Mouse (Mus musculus): ENCODE data around the gene Mdga2.

The Mdga2 gene

GRCm38 (mm10) chr12:66648605-66649552 is 573.5 kb downstream of the Mdga2 start:
- no peak for DNase-seq

DNA sequence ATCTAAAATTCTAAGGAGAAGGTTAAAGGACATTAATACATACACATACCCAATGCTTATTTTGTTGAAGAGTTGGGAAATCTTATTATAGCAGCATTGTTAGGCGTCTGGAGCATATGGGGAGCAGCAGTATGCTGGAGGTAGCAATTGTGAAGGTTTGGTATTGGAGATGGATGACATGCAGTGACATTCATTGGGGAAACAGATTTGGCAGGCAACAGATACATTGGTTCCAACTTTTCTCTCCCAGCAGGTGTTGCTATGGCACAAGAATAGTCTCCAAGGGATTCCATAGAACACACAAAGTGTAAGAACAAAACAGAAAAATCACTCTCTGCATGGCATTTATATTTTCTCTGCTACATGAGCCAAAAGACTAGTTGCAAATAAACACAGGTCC is 581.9 kb downstream of the Mdga2 start:
- no peak for DNase-seq

DNA sequence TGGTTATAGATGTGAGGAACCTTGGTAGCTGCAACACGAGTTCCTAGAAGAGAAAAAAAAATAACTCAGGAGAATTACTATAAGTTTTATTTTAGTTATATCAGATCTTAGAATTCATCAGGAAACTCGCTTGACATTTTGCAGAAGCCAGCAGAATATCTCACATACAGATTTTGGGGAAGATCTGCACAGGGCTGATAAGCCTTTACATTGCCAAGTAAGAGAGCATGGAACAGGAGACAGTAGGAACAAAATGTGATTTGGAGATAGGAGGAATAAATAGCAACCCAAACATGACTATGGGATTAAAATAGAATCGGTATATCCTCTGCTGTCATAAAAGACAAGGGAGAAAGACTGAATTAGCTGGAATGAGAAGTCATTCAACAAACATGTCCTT is 602.4 kb downstream of the Mdga2 start:
- DNase-seq, result no peak

- DNase-seq, result no peak
Observed at GRCm38 (mm10) chr12:66591617-66592230, 630.6 kb downstream of the Mdga2 start.

DNA sequence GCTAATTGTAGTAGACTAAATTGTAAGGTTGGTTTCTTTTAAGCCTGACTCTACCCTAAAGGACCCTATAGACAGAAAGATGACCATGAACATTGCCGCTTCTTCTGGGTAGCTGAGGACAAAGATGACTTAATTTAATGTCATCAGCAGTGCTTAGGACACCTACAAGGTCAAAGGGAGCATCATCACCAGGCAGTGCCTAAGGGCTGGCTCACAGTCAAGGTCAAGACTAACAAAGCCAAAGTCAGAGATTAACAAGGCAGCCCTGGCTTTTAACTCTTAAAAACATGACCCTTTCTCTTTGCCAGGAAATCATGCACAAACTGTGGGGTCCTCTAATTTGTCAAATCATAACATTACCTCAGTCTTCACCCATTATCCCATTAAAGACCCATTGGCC is 657.0 kb downstream of the Mdga2 start:
- DNase-seq, result no peak

- DNase-seq, result no peak
Observed at GRCm38 (mm10) chr12:66556846-66557245, 665.5 kb downstream of the Mdga2 start.

DNA sequence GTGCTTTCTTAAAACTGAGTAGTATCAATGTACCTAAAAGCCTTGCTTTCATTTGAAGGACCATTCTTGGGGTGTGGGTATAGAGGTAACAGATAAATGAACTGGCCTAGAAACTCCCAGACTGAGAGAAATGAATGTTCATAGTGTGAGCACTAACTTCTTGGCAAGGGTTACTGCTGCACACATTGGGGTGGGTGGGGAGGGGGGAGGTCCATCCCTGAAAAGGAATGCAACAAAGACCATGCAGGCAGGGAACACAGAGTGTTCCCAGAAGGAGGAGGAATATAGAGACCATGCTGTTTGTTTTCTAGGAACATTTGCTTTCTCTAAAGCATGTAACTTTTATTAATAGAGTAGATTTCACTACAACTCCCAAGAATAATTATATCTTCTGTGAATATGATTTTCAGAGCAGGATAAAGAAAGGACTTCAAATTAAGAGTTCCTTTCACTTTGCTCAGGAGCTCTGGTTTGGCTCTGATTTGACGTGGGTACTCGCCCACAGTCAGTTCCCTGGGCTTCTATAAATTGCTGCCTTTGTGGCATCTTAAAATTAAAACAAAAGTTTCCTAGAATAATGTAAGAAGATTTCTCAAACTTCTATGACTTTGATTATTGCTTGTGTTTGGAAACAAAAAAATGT is 666.0 kb downstream of the Mdga2 start:
- no peak for DNase-seq

DNA sequence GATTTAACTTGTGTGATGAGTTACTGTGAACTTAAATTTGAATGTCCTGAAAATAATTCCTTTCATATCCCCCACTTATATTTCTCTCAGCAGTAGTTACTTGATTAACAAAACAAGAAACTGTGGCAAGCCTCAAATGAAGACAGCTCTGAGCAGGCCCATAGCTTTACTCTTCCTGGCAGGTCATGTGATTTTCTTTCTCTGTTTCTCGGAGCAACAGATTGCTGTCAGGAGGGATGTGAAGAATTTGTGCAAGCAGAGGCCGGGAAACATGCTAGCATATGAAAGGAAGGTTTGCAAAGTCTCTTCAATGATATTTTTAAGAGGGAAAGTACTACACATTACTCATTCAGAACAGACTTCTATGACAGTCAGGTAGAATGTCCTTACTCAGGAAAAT is 697.4 kb downstream of the Mdga2 start:
- no peak for DNase-seq

DNA sequence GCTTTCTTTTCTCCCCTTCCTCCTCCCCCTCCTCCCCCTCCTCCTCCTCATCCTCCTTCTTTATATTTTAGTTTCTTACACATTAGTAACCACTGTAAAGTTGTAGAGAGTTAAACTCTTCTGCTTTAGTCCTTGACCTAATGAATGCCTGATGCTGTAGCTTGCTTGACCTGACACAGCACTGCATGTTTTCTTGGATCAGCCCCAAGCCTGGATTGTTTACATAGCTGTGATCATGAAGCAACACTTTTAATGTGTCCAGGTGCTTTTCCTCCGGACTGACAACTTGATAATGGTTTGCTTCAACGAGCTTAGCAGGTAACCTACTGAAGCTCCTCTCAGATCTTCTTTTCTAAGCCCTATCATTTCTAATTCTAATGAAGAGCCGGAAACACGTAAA is 723.1 kb downstream of the Mdga2 start:
- DNase-seq, result no peak

GRCm38 (mm10) chr12:66470868-66471267 is 751.5 kb downstream of the Mdga2 start:
- DNase-seq, result no peak

GRCm38 (mm10) chr12:66470243-66470863 is 752.0 kb downstream of the Mdga2 start:
- no peak for DNase-seq

DNA sequence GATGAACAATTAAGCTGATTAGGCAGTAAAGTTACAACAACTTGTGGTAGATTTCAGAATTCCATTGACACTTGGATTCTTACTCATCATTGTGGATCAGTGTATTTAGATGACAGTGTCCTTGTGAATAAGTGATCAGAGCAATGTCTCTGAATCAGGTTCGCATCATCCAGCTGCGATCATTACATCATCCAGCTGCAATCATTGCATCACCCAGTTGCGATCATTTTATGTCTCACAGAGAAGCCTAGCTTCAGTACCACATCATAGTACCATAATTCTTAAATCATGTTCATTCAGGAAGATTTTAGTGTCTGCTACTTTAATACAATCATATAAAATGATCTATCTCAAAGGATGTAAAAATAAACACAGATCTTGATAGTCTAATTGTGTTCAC is 756.8 kb downstream of the Mdga2 start:
- DNase-seq, result no peak

- no peak for DNase-seq
Observed at GRCm38 (mm10) chr12:66443340-66443739, 779.0 kb downstream of the Mdga2 start.

Measured in B cell, adult 2 months (primary cell).